Mouse (Mus musculus) E14TG2a.4 (cell line): ENCODE data around the gene Gm10309.
"Not testable (repeated sequence)": the region's sequence is repeated elsewhere in the genome, so short reads cannot be mapped to it uniquely, and the experiment has no call there.

Experiments used
- H3K27me3 ChIP-seq: 2 replicates; pipeline ENCODE4 v1.6.1; 2014; ENCODE audit warnings: low read length, control low read depth; ENCODE audit not compliant: insufficient read depth
- H3K36me3 ChIP-seq: 2 replicates; pipeline ENCODE4 v1.6.1; 2014; ENCODE audit warnings: low read length, control low read depth; ENCODE audit not compliant: insufficient read depth
- H3K4me1 ChIP-seq: replicated peaks from 2 replicates; pipeline ENCODE4 v1.6.1; 2014; ENCODE audit warnings: low read depth, low read length, control low read depth
- H3K4me3 ChIP-seq: replicated peaks from 2 replicates; pipeline ENCODE4 v1.5.1; 2014; ENCODE audit warnings: mild to moderate bottlenecking, low read length
- H3K9me3 ChIP-seq: 2 replicates; pipeline ENCODE4 v1.6.1; 2014; ENCODE audit warnings: low read length, control low read depth
- CTCF ChIP-seq: conservative IDR thresholded peaks from 2 replicates; pipeline ENCODE4 v1.5.1; 2014; ENCODE audit warnings: low read length
- NANOG ChIP-seq: IDR thresholded peaks from 2 replicates; pipeline ENCODE4 v1.6.1; 2014; ENCODE audit warnings: borderline replicate concordance, low read length, mixed read lengths
- POU5F1 ChIP-seq: IDR thresholded peaks from 2 replicates; pipeline ENCODE4 v1.6.1; 2014; ENCODE audit warnings: low read length, borderline replicate concordance

Gene Gm10309

GRCm38 (mm10) chr17:86492376-86492775 lies 12.7 kb downstream of the Gm10309 start:
- no peaks in the 10 kb centered on the region for H3K4me1 ChIP-seq
- H3K9me3 ChIP-seq: 0 out of 2 replicates have a peak, but pooled peaks cover 3% of the 10 kb centered on the region
- H3K36me3 ChIP-seq: no peaks in the 10 kb centered on the region
- no peak for TF ChIP-seq CTCF
- TF ChIP-seq NANOG: no peak
- no peak for TF ChIP-seq POU5F1
- H3K27me3 ChIP-seq: 0 out of 2 replicates have a peak, but pooled peaks cover 3% of the 10 kb centered on the region
- H3K4me3 ChIP-seq: no peak overlapping the region

- H3K36me3 ChIP-seq: no peaks in the 10 kb centered on the region
- TF ChIP-seq CTCF (no peak), NANOG (no peak), POU5F1 (no peak)
- 0 out of 2 replicates have a peak, but pooled peaks cover 3% of the 10 kb centered on the region for H3K27me3 ChIP-seq
- H3K9me3 ChIP-seq: 0 out of 2 replicates have a peak, but pooled peaks cover 3% of the 10 kb centered on the region
- no peak overlapping the region for H3K4me3 ChIP-seq
- H3K4me1 ChIP-seq: no peaks in the 10 kb centered on the region
Measured at GRCm38 (mm10) chr17:86489827-86490226, 15.2 kb downstream of the Gm10309 start.

- Histone ChIP-seq H3K4me1 (no peaks in the 10 kb centered on the region), H3K36me3 (no peaks in the 10 kb centered on the region), H3K4me3 (no peak overlapping the region), H3K27me3 (peaks cover 3% of the 10 kb centered on the region; the same call in 1 of the 2 replicates), H3K9me3 (0 out of 2 replicates have a peak, but pooled peaks cover 3% of the 10 kb centered on the region)
- no peak for TF ChIP-seq CTCF
- TF ChIP-seq POU5F1: no peak
- TF ChIP-seq NANOG: no peak
Measured at GRCm38 (mm10) chr17:86487450-86487849, 17.6 kb downstream of the Gm10309 start.

GRCm38 (mm10) chr17:86486657-86487056 lies 18.4 kb downstream of the Gm10309 start:
- Histone ChIP-seq H3K4me1 (no peaks in the 10 kb centered on the region), H3K9me3 (0 out of 2 replicates have a peak, but pooled peaks cover 2% of the 10 kb centered on the region), H3K36me3 (no peaks in the 10 kb centered on the region), H3K27me3 (peaks cover 3% of the 10 kb centered on the region; the same call in 1 of the 2 replicates), H3K4me3 (no peak overlapping the region)
- no peak for TF ChIP-seq POU5F1

GRCm38 (mm10) chr17:86484087-86484737 lies 20.8 kb downstream of the Gm10309 start:
- H3K27me3 ChIP-seq: no peaks in the 10 kb centered on the region; the same call in 1 of the 2 replicates
- H3K4me1 ChIP-seq: no peaks in the 10 kb centered on the region
- H3K36me3 ChIP-seq: no peaks in the 10 kb centered on the region
- no peaks in the 10 kb centered on the region for H3K9me3 ChIP-seq
- TF ChIP-seq CTCF: peak; percentile 71
- no peak for TF ChIP-seq NANOG
- no peak for TF ChIP-seq POU5F1
- no peak overlapping the region for H3K4me3 ChIP-seq

- H3K4me1 ChIP-seq: no peaks in the 10 kb centered on the region
- TF ChIP-seq POU5F1 (no peak), CTCF (no peak), NANOG (no peak)
- H3K27me3 ChIP-seq: no peaks in the 10 kb centered on the region; the same call in 1 of the 2 replicates
- no peaks in the 10 kb centered on the region for H3K9me3 ChIP-seq
- H3K4me3 ChIP-seq: no peak overlapping the region
- H3K36me3 ChIP-seq: no peaks in the 10 kb centered on the region
Measured at GRCm38 (mm10) chr17:86482675-86483074, 22.4 kb downstream of the Gm10309 start.

- H3K36me3 ChIP-seq: no peaks in the 10 kb centered on the region
- no peaks in the 10 kb centered on the region for H3K4me1 ChIP-seq
- TF ChIP-seq CTCF (no peak), POU5F1 (no peak), NANOG (no peak)
- H3K27me3 ChIP-seq: no peaks in the 10 kb centered on the region; the same call in 1 of the 2 replicates
- no peaks in the 10 kb centered on the region for H3K9me3 ChIP-seq
- no peak overlapping the region for H3K4me3 ChIP-seq
Measured at GRCm38 (mm10) chr17:86479406-86479805, 25.6 kb downstream of the Gm10309 start.

GRCm38 (mm10) chr17:86477401-86477800 lies 27.6 kb downstream of the Gm10309 start:
- not testable (repeated sequence) for H3K9me3 ChIP-seq, H3K4me1 ChIP-seq, H3K36me3 ChIP-seq, H3K27me3 ChIP-seq, H3K4me3 ChIP-seq

GRCm38 (mm10) chr17:86476674-86477073 lies 28.4 kb downstream of the Gm10309 start:
- Histone ChIP-seq H3K27me3 (no peaks in the 10 kb centered on the region), H3K36me3 (no peaks in the 10 kb centered on the region), H3K4me1 (no peaks in the 10 kb centered on the region), H3K4me3 (no peak overlapping the region), H3K9me3 (no peaks in the 10 kb centered on the region)
- TF ChIP-seq NANOG: no peak
- no peak for TF ChIP-seq POU5F1
- TF ChIP-seq CTCF: no peak
